Mouse (Mus musculus) frontal cortex, adult (tissue): ENCODE measurements around the gene Nat8f6.
"Not testable (repeated sequence)": the region's sequence is repeated elsewhere in the genome, so short reads cannot be mapped to it uniquely, and the experiment has no call there.

Source experiments
- ATAC-seq: cut with Nextera tagmentation; 2 replicates; pipeline ENCODE4 v1.9.2; 2017; ENCODE audit warnings: mild to moderate bottlenecking, moderate library complexity, mixed read lengths; ENCODE audit not compliant: low TSS enrichment

The Nat8f6 gene

DNA sequence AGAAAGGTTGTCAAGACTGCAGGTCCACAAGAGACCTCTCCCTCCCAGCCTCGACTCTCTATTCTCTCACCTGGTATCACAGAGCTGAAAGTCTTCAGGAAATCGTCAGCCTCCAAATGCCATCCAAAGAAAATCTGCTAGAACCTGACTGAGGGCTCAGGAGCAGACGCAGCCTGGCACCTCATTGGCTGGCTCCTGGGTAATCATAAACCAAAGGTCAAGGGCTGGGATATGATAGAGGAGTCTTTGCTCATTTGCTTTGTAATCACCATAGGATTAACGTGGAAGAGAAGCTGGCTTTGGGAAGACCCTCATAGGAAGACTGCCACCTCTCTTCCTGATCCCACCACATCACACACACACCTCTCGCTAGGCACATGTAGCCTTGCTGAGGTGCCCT is at the start of gene Nat8f6, which contains the start of gene Nat8f5:
TSS of gene Nat8f6 (minus strand) at position 118 of the 400 bp plus-strand sequence.
TSS of gene Nat8f5 (minus strand) at position 136 of the 400 bp plus-strand sequence.
- no peak for ATAC-seq

GRCm38 (mm10) chr6:85869006-85869405 is 48.3 kb upstream of the Nat8f6 start, which contains the start of gene Nat8f2:
Nat8f2 (minus strand) TSS chr6:85869158.
- not testable (repeated sequence) for ATAC-seq

DNA sequence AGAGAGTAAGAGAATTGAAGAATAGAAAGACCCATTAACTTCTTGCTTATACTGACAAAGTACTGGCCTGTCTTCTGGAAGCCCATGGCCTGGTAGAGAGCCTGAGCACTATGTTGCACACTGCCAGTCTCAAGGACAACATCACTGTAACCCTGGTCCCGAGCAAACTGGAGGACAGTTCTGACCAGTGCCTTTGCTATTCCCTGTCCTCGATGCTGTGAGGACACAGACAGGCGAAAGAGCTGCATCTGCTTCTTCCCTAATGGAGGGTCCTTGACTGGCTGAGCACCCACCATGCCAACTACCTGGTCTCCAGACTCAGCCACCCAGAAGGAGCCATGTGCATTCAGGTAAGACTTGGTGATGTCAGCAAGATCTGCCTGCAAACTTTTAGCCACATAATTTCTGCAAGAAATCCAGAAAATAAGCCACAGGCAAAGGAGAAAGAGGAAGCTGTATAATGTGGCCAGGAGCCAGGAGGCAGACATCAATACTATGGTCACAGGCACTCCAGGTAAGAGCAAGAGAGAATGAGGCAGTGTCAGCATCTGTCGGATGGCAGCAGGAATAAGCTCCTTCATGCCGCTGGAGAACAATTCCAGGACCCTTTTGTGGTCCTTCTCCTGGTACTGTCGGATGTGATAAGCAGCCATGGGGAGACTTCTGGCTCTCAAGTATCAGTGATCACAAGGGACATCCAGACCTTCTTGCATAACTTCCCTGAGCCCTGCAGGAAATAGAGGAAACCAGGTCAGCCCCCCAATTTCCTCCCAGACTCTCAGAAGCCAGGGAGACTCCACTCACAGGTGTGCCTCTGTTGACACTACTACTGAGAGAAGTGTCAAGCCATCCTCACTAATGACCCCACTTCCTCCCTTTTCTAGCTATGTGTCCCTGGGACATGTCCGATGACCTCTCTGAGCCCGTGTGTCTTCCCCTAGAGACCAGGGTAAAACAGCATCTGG is 47.3 kb upstream of the Nat8f6 start:
- ATAC-seq = no peak

DNA sequence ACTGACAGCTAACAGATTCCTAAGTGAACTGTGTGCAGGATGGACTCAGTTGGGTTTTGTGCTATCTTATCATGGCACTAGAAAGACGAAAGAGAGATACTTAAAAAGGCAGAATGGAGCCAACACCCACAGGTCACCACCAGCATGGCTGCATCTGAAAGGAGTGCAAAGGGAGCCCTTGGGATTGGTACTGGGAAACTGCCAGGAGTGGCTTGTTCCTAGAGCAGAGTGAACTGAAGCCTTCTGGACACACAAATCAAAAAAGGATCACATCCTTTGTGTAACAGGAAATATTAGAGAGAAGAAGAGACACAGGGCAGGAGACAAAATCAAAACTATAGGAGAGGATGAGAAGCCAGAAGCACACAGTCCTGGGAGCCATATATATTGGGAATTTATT is 46.2 kb upstream of the Nat8f6 start:
- ATAC-seq = not testable (repeated sequence)

DNA sequence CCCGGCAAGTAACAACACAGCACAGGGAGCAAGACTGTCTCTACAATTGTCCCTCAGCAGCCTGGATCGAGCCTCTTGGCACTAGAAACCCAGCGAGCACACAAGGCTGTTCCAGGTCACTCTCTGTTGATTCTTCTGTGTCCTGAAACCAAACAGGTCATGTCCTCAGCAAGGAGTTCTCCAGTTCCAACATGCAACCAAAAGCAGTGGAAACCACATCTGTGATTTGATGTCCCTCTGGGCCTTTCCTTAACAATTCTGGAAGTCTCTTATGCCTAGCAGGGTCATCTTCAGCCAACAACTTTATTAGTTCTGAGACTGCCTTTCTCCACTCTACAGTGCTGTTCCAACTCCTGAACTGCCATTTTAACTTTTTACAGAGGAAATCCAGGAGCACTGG is 45.4 kb upstream of the Nat8f6 start:
- not testable (repeated sequence) for ATAC-seq

DNA sequence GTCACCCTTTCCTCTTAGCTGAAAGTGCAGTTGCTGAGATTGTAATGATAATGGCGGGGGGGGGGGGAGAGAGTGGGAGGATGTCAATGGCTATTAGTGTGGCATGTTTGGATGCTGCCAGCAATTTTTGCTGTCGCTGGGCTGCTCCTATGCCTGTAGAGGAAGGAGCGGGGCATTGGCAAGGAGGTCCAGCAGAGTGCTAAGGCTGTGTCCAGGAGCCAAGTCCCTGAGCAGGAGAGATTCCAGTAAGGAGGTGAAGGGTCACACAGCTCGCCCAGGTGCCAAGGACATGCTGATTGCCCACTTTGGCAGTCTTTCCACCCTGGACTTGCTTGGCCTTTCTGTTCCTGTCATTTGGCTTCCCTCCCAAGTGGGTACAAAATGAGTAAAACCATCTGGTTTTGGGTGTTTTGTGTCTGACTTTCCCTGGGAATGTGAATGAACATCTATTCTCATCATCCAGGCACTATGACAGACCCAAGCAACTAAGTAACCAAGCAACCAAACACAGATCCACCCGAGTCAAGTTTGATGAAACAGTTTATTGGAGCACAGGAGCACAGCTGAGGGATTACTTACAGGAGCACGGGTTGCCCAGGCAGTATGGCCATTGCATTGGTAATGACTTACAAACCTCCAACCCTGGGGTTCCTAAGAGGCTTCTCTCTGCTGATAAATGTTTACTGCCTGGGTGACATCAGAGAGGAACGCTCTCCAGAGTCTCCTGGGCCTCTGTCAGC is 44.3 kb upstream of the Nat8f6 start:
- not testable (repeated sequence) for ATAC-seq

GRCm38 (mm10) chr6:85863840-85864239 is 43.1 kb upstream of the Nat8f6 start:
- ATAC-seq = no peak

DNA sequence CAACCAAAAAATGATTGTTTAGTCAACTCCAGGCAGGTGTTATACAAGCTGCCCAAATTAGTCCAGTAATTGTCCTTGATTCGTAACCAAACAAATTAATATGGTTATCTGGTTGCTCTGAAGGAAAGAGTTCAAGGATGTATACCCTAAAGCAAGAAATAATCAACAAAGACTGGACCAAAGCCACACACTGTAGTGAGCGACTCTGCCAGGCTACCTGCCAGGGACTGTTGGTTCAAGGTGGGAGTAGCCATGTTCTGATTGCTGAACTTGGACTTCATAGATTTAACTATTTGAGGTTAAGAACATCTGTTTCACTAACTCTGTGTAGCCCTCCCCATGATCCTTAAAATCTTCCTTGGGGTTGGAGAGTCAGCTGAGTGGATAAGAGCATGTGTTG is 42.4 kb upstream of the Nat8f6 start:
- ATAC-seq = no peak

DNA sequence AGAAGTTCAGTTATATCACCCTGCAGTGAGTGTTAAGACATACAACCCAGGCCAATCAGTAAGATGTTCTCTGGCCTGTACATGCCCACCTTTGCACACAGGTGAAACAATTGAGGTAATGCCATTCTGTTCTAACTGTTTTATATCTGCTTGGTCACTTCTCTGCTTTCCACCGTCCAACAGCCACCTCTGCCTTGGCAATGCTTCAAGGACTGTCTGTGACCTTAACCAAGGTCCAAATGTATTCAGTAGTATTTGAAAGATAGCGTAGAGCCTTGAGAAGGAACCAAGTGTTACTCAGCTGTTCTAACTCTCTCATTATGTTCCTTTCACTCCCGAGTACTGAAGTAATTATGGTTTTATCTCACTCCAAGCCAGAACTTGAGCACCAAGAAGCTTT is 41.8 kb upstream of the Nat8f6 start:
- no peak for ATAC-seq

- ATAC-seq = no peak
These were observed 40.5 kb upstream of the Nat8f6 start for GRCm38 (mm10) chr6:85861247-85861646.

DNA sequence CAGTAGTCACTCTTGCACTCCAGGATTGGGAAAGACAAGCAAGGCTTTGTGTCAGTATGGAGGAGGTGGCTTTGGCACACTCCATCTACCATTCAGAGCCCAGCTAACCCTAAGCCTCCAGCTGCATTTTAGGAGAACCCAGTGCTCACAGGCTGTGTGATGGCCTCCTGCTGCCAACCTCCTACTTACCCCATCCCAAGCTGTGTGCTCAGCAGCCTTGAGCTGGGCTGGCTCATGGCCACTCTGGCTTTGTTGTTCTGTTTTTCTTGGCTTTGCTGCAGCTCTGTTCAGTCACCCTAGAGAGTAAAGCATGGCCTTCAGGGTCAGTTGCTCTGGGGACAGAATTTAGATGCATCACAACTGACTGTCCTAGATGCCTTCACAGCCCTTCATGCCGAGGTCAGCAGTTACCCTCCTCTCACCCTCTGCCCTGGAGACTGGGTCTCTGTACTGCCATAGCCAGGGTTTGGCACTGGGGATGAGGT is 35.5 kb upstream of the Nat8f6 start:
- peak; percentile 96 for ATAC-seq

GRCm38 (mm10) chr6:85853481-85853880 is 32.7 kb upstream of the Nat8f6 start:
- no peak for ATAC-seq

GRCm38 (mm10) chr6:85851062-85851773 is 30.5 kb upstream of the Nat8f6 start:
- ATAC-seq = no peak

- no peak for ATAC-seq
These were observed 28.5 kb upstream of the Nat8f6 start for GRCm38 (mm10) chr6:85849240-85849639.

DNA sequence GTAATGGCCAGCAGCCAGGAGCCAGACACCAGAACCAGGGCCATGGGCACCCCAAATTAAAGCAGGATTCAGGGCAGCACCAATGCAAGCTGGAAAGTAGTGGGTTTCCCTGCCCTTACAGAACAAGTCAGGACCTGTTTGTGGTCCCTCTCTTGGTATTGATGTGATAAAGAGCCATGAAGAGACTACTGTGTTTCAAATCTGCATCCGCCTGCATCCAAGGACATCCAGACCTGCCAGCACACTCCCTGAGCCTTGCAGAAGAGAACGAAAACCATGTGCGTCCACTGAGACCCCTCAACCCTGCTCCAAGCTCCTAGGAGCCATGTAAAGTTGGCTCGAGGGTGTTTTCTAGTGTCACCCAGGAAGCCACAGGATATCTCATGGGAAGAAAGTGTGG is 27.4 kb upstream of the Nat8f6 start:
- no peak for ATAC-seq

GRCm38 (mm10) chr6:85846921-85847320 is 26.2 kb upstream of the Nat8f6 start:
- no peak for ATAC-seq

- ATAC-seq = not testable (repeated sequence)
These were observed 23.1 kb upstream of the Nat8f6 start for GRCm38 (mm10) chr6:85843677-85844458.

- ATAC-seq = peak; percentile 47; the same call in 1 of the 2 replicates
These were observed 19.2 kb upstream of the Nat8f6 start for GRCm38 (mm10) chr6:85839982-85840381.

GRCm38 (mm10) chr6:85838674-85839073 is 17.9 kb upstream of the Nat8f6 start:
- ATAC-seq = no peak

GRCm38 (mm10) chr6:85837307-85837706 is 16.6 kb upstream of the Nat8f6 start:
- ATAC-seq = not testable (repeated sequence)

- ATAC-seq = not testable (repeated sequence)
These were observed 16.1 kb upstream of the Nat8f6 start for GRCm38 (mm10) chr6:85836827-85837226.
